Mouse (Mus musculus): ENCODE results near the gene Slc17a5. TPM values are rescaled to one million over a fixed set of nuclear protein-coding genes. Genes with fewer than 3 reads are reported as not detected.
A peak's percentile ranks its signal among the peaks of the same experiment; 100 is the strongest.

The Slc17a5 gene
- polyA plus RNA-seq, 1 experiment from 2014 or later: 9.7 TPM

DNA sequence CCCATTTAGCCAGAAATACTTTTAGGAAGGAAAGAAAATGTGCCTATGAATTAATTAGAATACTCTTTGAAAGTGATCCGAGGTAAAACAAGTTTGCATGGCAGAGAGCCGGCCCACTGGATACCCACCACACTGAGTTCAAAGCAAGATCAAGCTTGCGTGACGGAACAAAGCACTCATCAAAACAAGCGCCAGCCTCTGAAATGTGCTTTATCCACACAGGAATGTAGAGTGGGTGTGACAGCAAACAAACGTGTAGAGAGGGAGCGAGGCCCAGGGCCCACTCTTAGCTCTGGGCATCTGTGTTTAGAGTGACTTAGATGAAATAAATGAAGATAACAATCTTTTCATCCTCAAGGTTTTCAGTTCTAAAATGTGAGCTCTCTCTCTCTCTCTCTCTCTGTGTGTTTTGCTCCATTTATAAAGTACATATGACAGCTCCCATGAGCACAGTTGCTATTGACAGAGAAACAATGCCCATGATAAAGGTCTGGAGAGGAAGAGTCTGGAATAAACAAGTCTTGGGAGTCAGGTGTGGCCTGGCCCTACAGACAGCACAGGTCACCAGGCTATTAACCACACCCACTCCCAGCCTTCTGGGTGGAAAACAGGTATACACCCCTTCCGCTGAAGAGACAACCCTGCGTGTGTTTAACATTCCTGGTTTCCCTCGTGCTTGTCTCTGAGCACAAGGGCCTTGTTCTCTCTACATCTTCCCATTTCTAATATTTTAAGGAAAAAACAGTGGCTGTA lies 8.0 kb downstream of the Slc17a5 start:
- Histone ChIP-seq H3K4me2 (ENCODE audit: low read depth, low read length) (no peak overlapping the region), H3K36me3 (ENCODE audit: control insufficient read depth, insufficient read depth) (peaks cover 13% of the 10 kb centered on the region), H3K4me1 (ENCODE audit: control insufficient read depth, insufficient read depth, low read length) (no peaks in the 10 kb centered on the region), H3K9ac (ENCODE audit: low read length) (no peak overlapping the region), H3K4me3 (ENCODE audit: low read length) (no peak overlapping the region), H3K27me3 (ENCODE audit: control insufficient read depth, insufficient read depth, low read length) (no peaks in the 10 kb centered on the region), H3K9me3 (replicated peaks; ENCODE audit: control insufficient read depth, low read length) (no peaks in the 10 kb centered on the region), H3K27ac (ENCODE audit: low read length) (no peak overlapping the region)
- WGBS: 54% methylated on average over 10 of the region's 10 CpGs
- no peak for ATAC-seq (replicated peaks; ENCODE audit: extremely low read depth, insufficient read depth, low FRiP score)

DNA sequence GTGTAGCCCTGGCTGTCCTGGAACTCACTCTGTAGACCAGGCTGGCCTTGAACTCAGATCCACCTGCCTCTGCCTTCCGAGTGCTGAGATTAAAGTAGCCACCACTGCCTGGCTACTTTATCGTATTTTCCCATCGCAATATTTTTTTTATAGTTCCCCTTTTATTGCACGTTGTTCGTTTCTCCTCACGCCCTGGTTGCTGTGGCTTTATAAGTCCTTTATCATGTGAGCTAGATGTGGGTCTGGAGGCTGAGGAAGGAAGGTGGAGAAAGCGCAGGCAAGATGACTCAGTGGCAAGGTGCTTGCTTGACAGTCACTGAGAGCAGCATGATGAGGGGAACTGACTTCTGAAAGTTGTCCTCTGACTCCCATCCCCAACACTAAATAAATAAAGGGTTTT lies 9.0 kb downstream of the Slc17a5 start:
- Histone ChIP-seq H3K36me3 (ENCODE audit: control insufficient read depth, insufficient read depth) (peaks cover 13% of the 10 kb centered on the region), H3K27ac (ENCODE audit: low read length) (no peak overlapping the region), H3K4me3 (ENCODE audit: low read length) (no peak overlapping the region), H3K27me3 (ENCODE audit: control insufficient read depth, insufficient read depth, low read length) (no peaks in the 10 kb centered on the region), H3K9ac (ENCODE audit: low read length) (no peak overlapping the region), H3K4me1 (ENCODE audit: control insufficient read depth, insufficient read depth, low read length) (no peaks in the 10 kb centered on the region), H3K9me3 (replicated peaks; ENCODE audit: control insufficient read depth, low read length) (no peaks in the 10 kb centered on the region), H3K4me2 (ENCODE audit: low read depth, low read length) (no peak overlapping the region)
- 85% methylated on average over 7 of the region's 7 CpGs for WGBS
- no peak for ATAC-seq (replicated peaks; ENCODE audit: extremely low read depth, insufficient read depth, low FRiP score)

DNA sequence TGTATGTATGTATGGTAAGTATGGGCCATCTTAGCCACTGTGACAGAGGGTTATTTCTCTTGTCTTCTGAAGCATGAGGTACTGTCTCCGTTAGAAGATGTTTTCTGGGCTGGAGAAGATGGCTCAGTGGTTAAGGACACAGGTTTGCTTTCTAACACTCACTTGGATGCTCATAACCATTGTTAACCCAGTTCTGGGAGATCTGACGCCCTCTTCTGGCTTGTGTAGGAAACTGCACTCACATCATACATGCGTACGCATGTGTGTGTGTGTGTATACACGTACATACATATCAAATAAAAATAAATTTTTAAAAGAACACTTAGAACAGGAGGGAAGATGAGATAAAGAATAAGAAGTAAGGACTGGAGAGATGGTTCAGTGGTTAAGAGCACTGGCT lies 11.4 kb downstream of the Slc17a5 start:
- Histone ChIP-seq H3K27me3 (ENCODE audit: control insufficient read depth, insufficient read depth, low read length) (no peaks in the 10 kb centered on the region), H3K4me3 (ENCODE audit: low read length) (no peak overlapping the region), H3K9me3 (replicated peaks; ENCODE audit: control insufficient read depth, low read length) (no peaks in the 10 kb centered on the region), H3K36me3 (ENCODE audit: control insufficient read depth, insufficient read depth) (peaks cover 13% of the 10 kb centered on the region), H3K4me1 (ENCODE audit: control insufficient read depth, insufficient read depth, low read length) (no peaks in the 10 kb centered on the region), H3K4me2 (ENCODE audit: low read depth, low read length) (no peak overlapping the region), H3K27ac (ENCODE audit: low read length) (no peak overlapping the region), H3K9ac (ENCODE audit: low read length) (no peak overlapping the region)
- no peak for ATAC-seq (replicated peaks; ENCODE audit: extremely low read depth, insufficient read depth, low FRiP score)
- WGBS: 91% methylated on average over 5 of the region's 5 CpGs

DNA sequence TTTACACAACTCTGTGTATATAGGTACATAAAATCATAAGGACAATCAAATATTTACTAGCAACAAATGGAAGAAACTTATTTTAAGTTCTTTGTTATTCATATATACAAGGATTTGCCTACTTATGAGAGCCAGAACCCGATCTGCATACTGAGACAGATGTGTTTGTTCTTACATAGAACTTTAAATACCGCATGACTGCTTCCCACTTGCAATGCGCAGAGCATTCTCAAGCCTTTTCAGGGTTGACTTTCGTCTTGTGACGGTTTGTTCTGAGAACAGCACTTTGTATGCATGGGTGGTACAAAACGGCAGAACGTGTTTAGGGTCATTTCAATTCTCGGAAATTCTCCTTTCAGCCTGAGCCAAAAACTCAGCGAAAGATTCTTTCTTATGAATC lies 17.9 kb downstream of the Slc17a5 start:
- ATAC-seq (replicated peaks; ENCODE audit: extremely low read depth, insufficient read depth, low FRiP score): no peak
- whole genome bisulfite sequencing: 93% methylated on average over 9 of the region's 9 CpGs
- H3K9ac ChIP-seq (ENCODE audit: low read length): no peak overlapping the region

DNA sequence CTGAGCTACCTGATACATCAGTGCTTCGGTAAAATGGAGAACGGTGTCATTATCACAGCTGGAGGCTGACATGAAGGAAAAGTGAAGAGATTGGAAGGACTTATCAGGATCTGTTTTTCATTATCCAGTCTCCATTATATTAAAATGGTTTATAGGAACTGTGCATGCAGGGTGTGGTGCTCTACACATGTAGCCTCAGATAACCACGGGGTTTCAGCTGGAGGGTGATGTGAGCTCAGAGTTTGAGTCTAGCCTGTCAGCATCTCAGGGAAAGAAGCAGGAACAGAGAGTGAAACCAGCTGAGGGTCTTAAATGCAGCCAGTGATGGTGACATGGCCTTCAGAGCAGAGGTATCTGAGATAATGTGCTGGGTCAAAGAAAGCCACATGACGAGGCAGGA lies 28.4 kb downstream of the Slc17a5 start:
- Histone ChIP-seq H3K4me1 (ENCODE audit: control insufficient read depth, insufficient read depth, low read length) (peaks cover 3% of the 10 kb centered on the region), H3K27me3 (ENCODE audit: control insufficient read depth, insufficient read depth, low read length) (no peaks in the 10 kb centered on the region), H3K4me2 (ENCODE audit: low read depth, low read length) (no peak overlapping the region), H3K9ac (ENCODE audit: low read length) (no peak overlapping the region), H3K9me3 (replicated peaks; ENCODE audit: control insufficient read depth, low read length) (no peaks in the 10 kb centered on the region), H3K27ac (ENCODE audit: low read length) (no peak overlapping the region), H3K4me3 (ENCODE audit: low read length) (no peak overlapping the region), H3K36me3 (ENCODE audit: control insufficient read depth, insufficient read depth) (no peaks in the 10 kb centered on the region)
- no peak for ATAC-seq (replicated peaks; ENCODE audit: extremely low read depth, insufficient read depth, low FRiP score)
- WGBS: 74% methylated on average over 4 of the region's 4 CpGs

More for the DNA sequence above, 17.9 kb downstream of the Slc17a5 start:
- Histone ChIP-seq H3K4me3 (ENCODE audit: low read length) (no peak overlapping the region), H3K27ac (ENCODE audit: low read length) (no peak overlapping the region), H3K36me3 (ENCODE audit: control insufficient read depth, insufficient read depth) (peaks cover 9% of the 10 kb centered on the region), H3K4me1 (ENCODE audit: control insufficient read depth, insufficient read depth, low read length) (no peaks in the 10 kb centered on the region), H3K4me2 (ENCODE audit: low read depth, low read length) (no peak overlapping the region), H3K9me3 (replicated peaks; ENCODE audit: control insufficient read depth, low read length) (no peaks in the 10 kb centered on the region), H3K27me3 (ENCODE audit: control insufficient read depth, insufficient read depth, low read length) (no peaks in the 10 kb centered on the region)

DNA sequence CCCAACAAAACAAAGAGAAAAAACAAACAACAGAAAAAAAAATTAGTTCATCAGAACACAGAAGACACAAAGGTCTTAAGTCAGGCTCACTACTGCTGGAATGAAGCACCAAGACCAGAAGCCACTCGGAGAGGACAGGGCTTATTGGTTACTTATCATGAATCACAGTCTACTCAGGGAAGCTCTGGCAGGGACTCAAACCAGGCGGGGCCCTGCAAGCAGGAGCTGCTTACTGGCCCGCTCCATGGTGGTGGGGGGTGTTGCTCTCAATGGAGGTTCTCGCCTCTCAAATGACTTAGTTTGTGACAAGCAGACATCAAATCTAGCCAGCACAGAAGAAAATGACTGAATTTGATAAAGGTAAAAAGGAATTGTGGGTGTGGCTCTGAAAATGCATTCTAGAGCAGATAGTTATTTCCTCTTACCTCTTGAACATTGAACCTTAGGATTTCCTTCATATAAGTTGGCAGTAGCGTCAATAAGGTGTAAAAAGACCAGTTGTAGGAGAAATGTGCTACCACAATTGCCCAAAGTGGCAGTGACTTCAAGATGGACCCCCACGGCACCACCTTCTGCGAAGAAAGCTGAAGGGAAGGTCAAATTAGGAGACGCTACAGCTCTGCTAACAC lies 29.1 kb downstream of the Slc17a5 start:
- H3K9ac ChIP-seq (ENCODE audit: low read length): no peak overlapping the region
- H3K27me3 ChIP-seq (ENCODE audit: control insufficient read depth, insufficient read depth, low read length): no peaks in the 10 kb centered on the region
- H3K4me2 ChIP-seq (ENCODE audit: low read depth, low read length): no peak overlapping the region
- no peak; the same call in 1 of the 2 replicates for ATAC-seq (replicated peaks; ENCODE audit: extremely low read depth, insufficient read depth, low FRiP score)
- no peaks in the 10 kb centered on the region for H3K36me3 ChIP-seq (ENCODE audit: control insufficient read depth, insufficient read depth)
- peaks cover 3% of the 10 kb centered on the region for H3K4me1 ChIP-seq (ENCODE audit: control insufficient read depth, insufficient read depth, low read length)
- no peaks in the 10 kb centered on the region for H3K9me3 ChIP-seq (replicated peaks; ENCODE audit: control insufficient read depth, low read length)
- no peak overlapping the region for H3K4me3 ChIP-seq (ENCODE audit: low read length)
- no peak overlapping the region for H3K27ac ChIP-seq (ENCODE audit: low read length)
- WGBS: 61% methylated on average over 8 of the region's 8 CpGs

DNA sequence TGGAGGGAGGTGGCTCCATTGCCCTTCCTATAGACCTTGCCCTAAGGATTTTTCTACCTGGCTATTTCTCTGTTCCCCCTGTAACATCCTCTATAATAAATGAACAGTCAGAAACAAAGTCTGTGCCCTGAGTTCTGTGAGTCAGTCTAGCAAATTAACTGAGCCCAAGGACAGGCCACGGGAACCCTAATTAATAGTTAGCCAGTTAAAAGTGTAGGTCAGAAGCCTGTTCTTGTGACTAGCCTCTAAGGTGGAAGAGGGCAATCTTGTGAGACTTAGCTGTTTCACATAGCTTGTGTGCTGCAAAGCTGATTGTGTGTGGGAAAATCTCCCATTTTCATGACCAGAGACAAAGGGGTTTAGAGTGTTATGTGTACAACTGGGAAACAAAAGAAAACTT lies 30.8 kb downstream of the Slc17a5 start:
- Histone ChIP-seq H3K4me2 (ENCODE audit: low read depth, low read length) (no peak overlapping the region), H3K9me3 (replicated peaks; ENCODE audit: control insufficient read depth, low read length) (no peaks in the 10 kb centered on the region), H3K27ac (ENCODE audit: low read length) (no peak overlapping the region), H3K4me3 (ENCODE audit: low read length) (no peak overlapping the region), H3K9ac (ENCODE audit: low read length) (no peak overlapping the region), H3K27me3 (ENCODE audit: control insufficient read depth, insufficient read depth, low read length) (no peaks in the 10 kb centered on the region), H3K36me3 (ENCODE audit: control insufficient read depth, insufficient read depth) (peaks cover 5% of the 10 kb centered on the region; the same call in 1 of the 2 replicates), H3K4me1 (ENCODE audit: control insufficient read depth, insufficient read depth, low read length) (peaks cover 3% of the 10 kb centered on the region)
- WGBS: 89% methylated on average over 1 of the region's 1 CpGs
- no peak for ATAC-seq (replicated peaks; ENCODE audit: extremely low read depth, insufficient read depth, low FRiP score)

DNA sequence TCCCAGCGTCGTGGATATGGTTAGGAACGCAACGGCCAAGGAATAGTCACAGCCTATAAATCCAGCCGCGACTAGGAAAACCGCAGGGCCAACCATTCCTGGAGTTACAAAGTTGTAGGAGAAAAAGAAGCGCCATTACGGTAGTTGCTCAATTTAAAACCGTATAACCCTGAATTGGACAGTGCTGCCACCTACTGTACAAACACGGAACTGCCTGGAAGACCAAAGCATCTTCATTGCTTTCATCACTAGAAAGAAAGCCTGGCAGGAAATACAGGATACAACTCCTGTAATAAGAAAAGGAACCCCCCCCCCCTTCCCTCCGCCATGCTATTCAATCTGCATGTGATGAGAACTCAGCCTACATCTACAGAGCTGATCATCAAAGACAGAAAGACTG lies 34.9 kb downstream of the Slc17a5 start:
- no peak overlapping the region for H3K27ac ChIP-seq (ENCODE audit: low read length)
- H3K9me3 ChIP-seq (replicated peaks; ENCODE audit: control insufficient read depth, low read length): no peaks in the 10 kb centered on the region
- no peaks in the 10 kb centered on the region for H3K27me3 ChIP-seq (ENCODE audit: control insufficient read depth, insufficient read depth, low read length)
- ATAC-seq (replicated peaks; ENCODE audit: extremely low read depth, insufficient read depth, low FRiP score): no peak
- no peak overlapping the region for H3K9ac ChIP-seq (ENCODE audit: low read length)
- H3K4me2 ChIP-seq (ENCODE audit: low read depth, low read length): 0 out of 2 replicates have a peak overlapping the region, but pooled peaks have one; percentile 30
- no peak overlapping the region for H3K4me3 ChIP-seq (ENCODE audit: low read length)
- 35% methylated on average over 12 of the region's 12 CpGs for WGBS
- peaks cover 5% of the 10 kb centered on the region; the same call in 1 of the 2 replicates for H3K36me3 ChIP-seq (ENCODE audit: control insufficient read depth, insufficient read depth)
- H3K4me1 ChIP-seq (ENCODE audit: control insufficient read depth, insufficient read depth, low read length): no peaks in the 10 kb centered on the region

DNA sequence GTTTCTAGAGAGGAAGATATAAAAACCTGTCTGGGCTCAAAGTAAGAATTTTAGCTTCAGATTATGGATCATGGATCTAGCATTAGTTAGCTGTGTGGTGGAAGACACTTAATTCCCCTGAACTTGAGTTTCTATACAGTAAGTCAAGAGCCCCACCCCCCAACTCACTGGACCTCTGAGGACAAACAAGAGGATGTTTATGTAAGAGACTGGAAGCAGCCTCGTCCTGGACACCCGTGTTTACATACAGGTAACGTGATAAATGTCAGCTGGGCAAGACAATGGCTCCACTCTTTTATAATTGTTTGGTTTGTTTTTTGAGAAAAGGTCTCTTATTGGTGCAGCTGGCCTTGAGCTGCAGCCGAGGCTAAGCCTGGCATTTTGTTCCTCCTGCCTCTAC lies 36.1 kb downstream of the Slc17a5 start:
- no peak overlapping the region for H3K4me2 ChIP-seq (ENCODE audit: low read depth, low read length)
- WGBS: 63% methylated on average over 4 of the region's 4 CpGs
- no peak for ATAC-seq (replicated peaks; ENCODE audit: extremely low read depth, insufficient read depth, low FRiP score)
- no peaks in the 10 kb centered on the region for H3K9me3 ChIP-seq (replicated peaks; ENCODE audit: control insufficient read depth, low read length)
- no peaks in the 10 kb centered on the region for H3K27me3 ChIP-seq (ENCODE audit: control insufficient read depth, insufficient read depth, low read length)
- H3K36me3 ChIP-seq (ENCODE audit: control insufficient read depth, insufficient read depth): peaks cover 5% of the 10 kb centered on the region; the same call in 1 of the 2 replicates
- no peaks in the 10 kb centered on the region for H3K4me1 ChIP-seq (ENCODE audit: control insufficient read depth, insufficient read depth, low read length)
- no peak overlapping the region for H3K9ac ChIP-seq (ENCODE audit: low read length)
- no peak overlapping the region for H3K27ac ChIP-seq (ENCODE audit: low read length)
- H3K4me3 ChIP-seq (ENCODE audit: low read length): no peak overlapping the region

Data from heart, embryonic 16.5 days (tissue).